Mouse (Mus musculus) thymus, adult 2 months (tissue): ENCODE data around the gene Zbtb7a.

ENCODE experiments used
- CTCF ChIP-seq: fragments of 200-500 bp; IDR thresholded peaks from 2 replicates; pipeline ENCODE4 v1.5.1; 2012; ENCODE audit warnings: mild to moderate bottlenecking, control low read depth, low read length, moderate library complexity, borderline replicate concordance; ENCODE audit not compliant: control insufficient read depth, poor library complexity, insufficient read depth; ENCODE audit errors: extremely low read depth
- POLR2A ChIP-seq: fragments of 200-500 bp; IDR thresholded peaks from 2 replicates; pipeline ENCODE4 v1.6.1; 2012; ENCODE audit warnings: mild to moderate bottlenecking, low read length, control low read depth, moderate library complexity; ENCODE audit not compliant: control insufficient read depth, poor library complexity, insufficient read depth; ENCODE audit errors: extremely low read depth

GRCm38 (mm10) chr10:81189821-81190220 lies 54.8 kb downstream of the Zbtb7a start:
- TF ChIP-seq CTCF (no peak), POLR2A (no peak)
